Mouse (Mus musculus): ENCODE results near the gene Rmi1.
"Not testable (repeated sequence)": the region's sequence is repeated elsewhere in the genome, so short reads cannot be mapped to it uniquely, and the experiment has no call there.

Gene Rmi1

GRCm38 (mm10) chr13:58402003-58402743, at the start of gene Rmi1:
Rmi1 (plus strand) TSS chr13:58402248.
- DNase-seq (ENCODE audit: low spot score) = peak; percentile 98

DNA sequence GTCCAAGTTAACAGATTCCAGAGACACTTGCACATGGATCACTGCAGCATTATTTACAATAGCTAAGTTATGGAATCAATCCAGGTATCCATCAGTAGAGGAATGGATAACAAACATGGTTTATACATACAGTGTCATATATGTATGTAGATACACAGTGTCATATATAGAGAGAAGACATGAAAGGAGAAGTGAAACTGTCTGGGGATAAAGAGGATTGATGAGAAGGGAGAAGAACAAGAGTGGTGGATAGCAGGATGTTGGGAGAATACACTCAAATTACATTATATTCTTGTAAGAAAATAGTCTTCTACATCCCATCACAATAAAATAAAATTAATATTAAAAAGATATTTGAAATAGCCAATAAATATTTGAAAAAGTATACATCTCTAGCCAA, 49.1 kb upstream of the Rmi1 start:
- DNase-seq (ENCODE audit: low spot score) = no peak

DNA sequence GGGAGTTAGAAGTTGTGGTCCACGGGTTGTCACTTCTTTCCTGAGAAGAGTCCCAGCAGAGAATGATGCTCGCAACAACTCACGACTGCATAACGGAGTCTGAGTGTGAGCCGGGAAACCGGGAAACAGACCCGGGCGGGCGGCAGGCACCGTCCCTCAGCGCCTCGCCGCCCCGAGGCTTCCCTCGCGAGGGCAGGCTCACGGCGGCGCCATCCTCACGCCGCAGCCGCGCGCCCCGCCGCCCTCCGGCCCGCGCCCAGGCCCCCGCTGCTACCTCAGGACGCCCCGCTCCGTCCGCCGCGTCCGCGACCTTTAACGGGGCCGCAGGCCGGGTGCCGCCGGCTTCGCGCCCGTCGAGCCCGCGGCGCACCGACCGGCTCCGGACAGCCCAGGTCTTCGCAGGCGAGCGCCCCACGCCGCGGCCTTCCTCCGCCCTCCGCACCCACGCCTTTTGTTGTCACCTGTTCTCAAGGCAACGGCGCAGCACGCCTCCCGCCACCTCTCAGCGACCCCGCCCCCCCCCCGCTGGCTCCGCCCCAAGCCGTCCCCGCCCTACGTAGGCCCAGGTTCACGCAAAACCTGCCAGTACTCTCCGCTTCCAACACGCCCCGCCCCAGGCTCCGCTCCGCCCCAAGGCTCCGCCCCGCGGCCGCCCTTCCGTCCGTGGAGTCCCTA, 43.3 kb upstream of the Rmi1 start, which contains the start of gene Kif27:
Gene Kif27 (minus strand): TSS at position 494 of the 675 bp plus-strand sequence.
- peak; percentile 96 for DNase-seq (ENCODE audit: low spot score)

GRCm38 (mm10) chr13:58359304-58359653, 42.8 kb upstream of the Rmi1 start:
- DNase-seq (ENCODE audit: low spot score) = no peak

GRCm38 (mm10) chr13:58364353-58365175, 37.5 kb upstream of the Rmi1 start:
- DNase-seq (ENCODE audit: low spot score) = peak; percentile 65

DNA sequence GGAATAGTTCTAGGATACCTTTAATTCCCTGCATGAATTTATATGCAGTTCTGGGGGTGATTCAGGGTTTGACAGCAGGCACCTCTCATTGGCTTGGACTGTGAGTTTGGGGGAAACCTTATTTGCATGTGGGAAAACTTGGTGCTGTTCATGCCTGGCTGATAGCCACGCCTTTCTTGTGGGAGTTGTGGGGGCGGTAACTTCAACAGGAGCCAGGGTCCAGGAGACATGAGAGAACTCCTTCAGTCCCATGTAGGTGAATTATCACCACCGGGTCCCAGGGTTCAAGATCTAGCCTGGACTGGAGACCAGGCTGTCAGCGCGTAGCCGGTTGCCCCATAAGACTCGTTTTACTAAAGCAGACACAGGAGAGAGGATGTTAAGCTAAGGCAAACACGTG, 36.9 kb upstream of the Rmi1 start:
- DNase-seq (ENCODE audit: low spot score) = not testable (repeated sequence)

DNA sequence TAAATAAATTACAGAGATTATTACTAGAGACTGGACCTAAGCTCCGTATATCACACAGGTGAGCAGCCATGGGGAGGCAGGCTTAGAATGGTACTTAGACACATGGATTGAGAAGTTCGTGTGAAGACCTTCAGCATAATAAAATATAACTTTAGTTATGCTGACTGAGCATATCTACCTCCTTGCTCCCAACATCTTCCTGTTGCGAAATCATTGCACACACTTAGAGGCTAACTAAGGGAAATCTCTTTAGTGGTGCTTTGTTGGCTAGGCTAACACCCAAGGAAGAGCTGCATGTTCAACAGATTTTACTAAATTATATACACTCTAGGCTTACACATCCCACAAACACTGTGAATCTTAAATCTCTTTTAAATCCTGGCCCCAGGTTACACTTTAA, 35.7 kb upstream of the Rmi1 start:
- no peak for DNase-seq (ENCODE audit: low spot score)

DNA sequence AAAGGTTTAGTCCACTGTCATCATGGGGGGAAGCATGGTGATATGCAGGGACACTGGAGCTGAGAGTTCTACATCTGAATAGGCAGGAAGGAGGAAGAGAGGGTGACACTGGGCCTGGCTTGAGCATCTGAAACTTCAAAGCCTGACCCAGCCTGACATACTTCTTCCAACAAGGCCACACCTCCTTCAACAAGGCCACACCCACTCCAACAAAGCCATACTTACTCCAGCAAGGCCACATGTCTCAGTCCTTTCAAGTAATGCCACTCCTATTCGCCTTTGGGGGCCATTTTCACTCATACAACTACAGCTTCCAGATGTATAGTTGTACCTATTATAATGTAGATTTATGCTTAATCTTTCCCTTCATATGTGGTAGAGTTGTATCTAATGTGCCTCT, 34.4 kb upstream of the Rmi1 start:
- DNase-seq (ENCODE audit: low spot score) = no peak

DNA sequence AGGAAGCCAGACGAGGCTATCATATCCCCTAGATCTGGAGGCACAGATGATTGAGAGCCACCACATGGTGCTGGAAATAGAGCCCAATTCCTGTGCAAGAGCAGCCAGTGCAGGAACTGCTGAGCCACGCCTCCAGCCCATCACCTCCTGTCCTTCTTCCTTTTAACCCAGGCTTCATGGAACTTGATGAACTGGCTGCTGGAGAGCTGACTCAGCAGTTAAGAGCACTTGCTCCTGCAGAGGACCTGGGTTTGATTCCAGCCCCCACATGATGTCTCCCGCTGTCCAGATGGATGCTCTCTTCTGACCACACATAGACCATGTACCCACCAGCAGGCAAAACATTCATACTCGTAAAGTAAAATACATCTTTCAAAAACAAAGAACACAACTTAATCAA, 33.2 kb upstream of the Rmi1 start:
- DNase-seq (ENCODE audit: low spot score) = no peak

DNA sequence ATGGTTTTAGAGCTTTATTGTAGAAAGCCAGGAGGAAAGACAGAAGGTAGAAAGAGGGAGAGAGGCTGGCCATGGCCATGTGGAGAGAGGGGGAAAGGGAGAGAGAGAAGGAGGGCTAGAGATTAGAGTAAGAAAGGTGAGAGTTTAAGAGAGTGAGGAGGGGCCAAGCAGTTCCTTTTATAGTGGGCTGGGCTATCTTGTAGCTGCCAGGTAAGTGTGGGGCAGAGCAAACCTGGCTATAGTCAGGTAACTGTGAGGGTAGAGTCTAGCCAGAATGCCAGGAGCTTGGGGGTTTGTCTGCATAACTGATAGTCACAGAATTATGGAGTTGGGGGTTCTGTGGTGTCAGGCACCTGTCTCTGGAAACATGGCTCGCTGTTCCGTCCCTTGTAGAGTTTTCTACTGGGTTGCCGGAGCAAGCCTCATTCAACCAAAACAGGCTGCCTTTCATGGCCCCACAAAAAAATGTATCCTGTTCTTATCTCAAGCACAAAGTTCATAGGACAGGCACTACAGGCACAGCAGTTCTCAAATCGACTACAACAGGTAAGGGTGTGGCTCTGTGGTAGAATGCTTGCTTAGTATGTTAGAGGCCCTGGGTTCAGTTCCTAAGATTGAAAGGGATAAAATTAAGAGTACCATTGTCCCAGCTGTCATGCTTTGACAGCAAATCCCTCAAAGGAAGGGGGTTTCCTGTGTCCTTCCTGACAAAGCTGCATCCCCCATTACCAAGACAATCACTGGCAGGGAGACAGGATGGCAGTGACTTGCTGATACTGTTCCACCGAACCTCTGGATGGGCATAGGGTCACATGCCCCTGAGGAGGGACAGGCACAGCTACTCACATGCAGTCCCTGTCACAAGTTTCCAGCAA, 29.5 kb upstream of the Rmi1 start:
- no peak for DNase-seq (ENCODE audit: low spot score)

- DNase-seq (ENCODE audit: low spot score) = no peak
Observed at GRCm38 (mm10) chr13:58373153-58373470, 28.9 kb upstream of the Rmi1 start.

DNA sequence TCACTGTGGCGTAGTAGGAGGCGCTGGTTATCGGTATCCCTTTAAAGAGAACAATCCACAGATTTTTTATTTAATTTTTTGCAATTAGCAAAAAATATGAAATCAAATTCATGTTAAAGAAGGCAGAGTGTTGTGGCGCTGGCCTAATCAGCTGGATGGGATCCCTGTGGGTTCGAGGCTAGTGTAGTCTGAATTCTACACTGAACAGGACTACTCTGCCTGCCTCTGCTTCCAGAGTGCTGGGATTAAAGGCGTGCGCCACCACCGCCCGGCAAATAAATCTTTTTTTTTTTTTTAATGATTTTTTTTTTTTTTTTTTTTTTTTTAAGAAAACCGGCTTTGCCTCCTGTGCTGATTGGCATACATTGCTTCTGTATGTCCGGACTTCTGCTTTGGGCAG, 17.7 kb upstream of the Rmi1 start:
- DNase-seq (ENCODE audit: low spot score) = no peak

DNA sequence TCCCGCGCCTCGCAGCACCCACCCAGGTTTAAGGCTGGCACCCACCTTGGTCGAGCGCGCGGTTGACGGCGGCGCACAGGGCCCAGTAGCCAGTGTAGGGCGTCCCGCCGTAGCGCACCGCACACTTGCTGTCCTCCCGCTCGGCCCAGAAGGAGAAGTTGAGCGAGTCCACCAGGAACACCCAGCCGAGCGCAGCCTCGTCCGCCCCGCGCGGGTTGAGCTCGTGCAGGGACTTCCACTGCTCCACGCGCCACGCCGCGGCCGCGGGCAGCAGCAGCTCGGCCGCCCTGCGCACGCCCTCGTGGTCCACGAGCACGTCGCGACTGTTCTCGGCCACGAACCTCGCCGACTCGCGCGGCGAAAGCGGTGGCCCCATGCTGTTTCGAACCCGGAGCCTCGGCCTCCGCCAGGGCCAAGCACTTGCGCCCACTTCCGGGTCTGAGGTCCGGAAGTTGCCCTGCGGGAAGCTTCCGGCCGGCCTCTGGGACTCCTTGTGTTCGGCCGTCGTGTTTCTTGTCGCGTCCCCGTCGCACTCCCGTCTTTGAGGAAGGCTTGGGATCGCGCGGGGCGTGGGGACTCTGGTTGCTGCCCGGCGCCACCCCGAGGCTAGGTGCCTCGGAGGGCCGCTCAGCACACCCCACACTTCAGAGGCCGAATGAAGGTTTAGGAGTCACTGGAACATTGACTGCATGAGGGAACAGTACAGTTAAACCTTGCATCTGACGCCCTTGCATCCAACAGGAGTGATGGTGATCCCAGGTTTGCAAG, 17.1 kb upstream of the Rmi1 start, which contains the start of gene 2210016F16Rik:
Gene 2210016F16Rik (minus strand): TSS at position 447 of the 768 bp plus-strand sequence.
- DNase-seq (ENCODE audit: low spot score) = peak; percentile 77

DNA sequence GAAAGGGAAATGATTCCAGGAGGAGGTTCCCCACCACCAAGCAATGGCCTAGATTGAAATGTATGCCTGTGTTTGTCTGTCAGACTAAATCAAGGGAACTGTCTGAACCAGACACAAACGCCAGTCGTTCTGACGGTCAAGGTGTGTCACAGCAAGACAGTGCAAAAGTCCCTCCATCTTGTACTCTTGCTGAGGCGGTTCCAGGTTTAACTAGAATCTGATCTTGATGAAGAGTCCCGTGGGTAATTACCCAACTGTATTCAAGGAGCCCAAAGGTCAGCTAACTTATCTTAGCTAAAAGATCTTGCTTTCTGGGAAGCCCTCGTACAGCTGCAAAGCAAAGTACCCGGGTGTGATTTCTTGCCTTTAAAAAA, 16.5 kb upstream of the Rmi1 start:
- DNase-seq (ENCODE audit: low spot score) = peak; percentile 55

DNA sequence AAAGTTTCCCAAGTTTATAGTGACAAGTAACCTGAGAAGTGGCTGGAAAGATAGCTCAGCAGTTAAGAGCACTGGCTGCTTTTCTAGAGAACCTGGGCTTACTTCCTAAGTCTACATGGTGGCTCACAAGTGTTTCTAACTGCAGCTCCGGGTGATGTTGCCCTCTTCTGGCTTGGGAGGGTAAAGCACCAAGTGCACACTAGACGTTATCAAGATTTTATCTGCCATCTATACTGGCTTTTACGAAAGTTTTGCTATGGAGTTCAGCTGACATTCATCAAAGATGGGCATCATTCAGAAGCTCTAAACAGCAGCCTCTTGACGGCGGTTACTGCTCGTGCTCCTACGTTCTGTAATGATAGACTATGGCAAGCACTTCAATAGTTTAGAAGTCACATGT, 14.1 kb upstream of the Rmi1 start:
- DNase-seq (ENCODE audit: low spot score) = peak; percentile 64

- no peak for DNase-seq (ENCODE audit: low spot score)
Observed at GRCm38 (mm10) chr13:58388379-58388778, 13.7 kb upstream of the Rmi1 start.

DNA sequence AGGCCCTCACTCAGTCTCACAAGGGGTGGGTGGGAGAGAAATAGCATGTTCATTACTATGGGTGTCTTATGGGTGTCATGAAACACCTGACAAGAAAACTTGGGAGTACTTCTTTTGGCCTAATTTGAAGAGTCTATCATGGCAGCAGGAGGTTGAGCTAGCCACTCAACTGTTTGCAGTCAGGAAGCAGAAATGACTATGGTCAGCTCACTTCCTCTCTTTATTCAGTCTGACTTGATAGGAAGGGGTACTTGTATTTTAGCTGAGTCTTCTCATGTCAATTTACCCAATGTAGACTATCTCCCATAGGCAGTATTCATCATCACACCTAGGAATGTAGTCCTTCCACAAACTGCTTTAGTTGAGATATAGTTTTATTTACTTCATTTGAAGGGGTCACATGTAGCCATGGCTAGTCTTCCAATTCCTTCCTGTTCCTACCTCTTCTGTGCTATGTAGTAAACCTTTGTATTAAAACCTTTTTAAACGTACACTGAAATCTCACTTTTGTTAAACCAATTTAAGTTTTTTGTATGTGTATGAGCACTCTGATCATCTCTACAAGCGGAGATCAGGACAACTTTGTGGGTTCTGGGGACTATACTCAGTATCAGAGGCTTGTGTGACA, 12.6 kb upstream of the Rmi1 start:
- no peak for DNase-seq (ENCODE audit: low spot score)

- DNase-seq (ENCODE audit: low spot score) = not testable (repeated sequence)
Observed at GRCm38 (mm10) chr13:58394392-58394791, 7.7 kb upstream of the Rmi1 start.

GRCm38 (mm10) chr13:58397651-58398050, 4.4 kb upstream of the Rmi1 start:
- no peak for DNase-seq (ENCODE audit: low spot score)

- DNase-seq (ENCODE audit: low spot score) = no peak
Observed at GRCm38 (mm10) chr13:58400576-58400975, 1.5 kb upstream of the Rmi1 start.
